Mouse (Mus musculus) midbrain, embryonic 10.5 days (tissue): ENCODE measurements around the gene Adh1. TPM values are rescaled to one million over a fixed set of nuclear protein-coding genes. Genes with fewer than 3 reads are reported as not detected.

Experiments used
- DNase-seq: peaks from one replicate; pipeline ENCODE4 v3.0.0-alpha.2; 2017; ENCODE audit warnings: low spot score
- H3K27ac ChIP-seq: fragments of 300-500 bp; sonication (generic); replicated peaks from 2 replicates; pipeline ENCODE4 v1.5.1; 2016; ENCODE audit warnings: mild to moderate bottlenecking
- H3K27me3 ChIP-seq: fragments of 300-500 bp; sonication (generic); 2 replicates; pipeline ENCODE4 v1.6.1; 2016; ENCODE audit warnings: low read depth, mild to moderate bottlenecking; ENCODE audit not compliant: poor library complexity, severe bottlenecking
- H3K36me3 ChIP-seq: fragments of 300-500 bp; sonication (generic); 2 replicates; pipeline ENCODE4 v1.6.1; 2016; ENCODE audit warnings: mild to moderate bottlenecking, moderate library complexity
- H3K4me1 ChIP-seq: fragments of 300-500 bp; sonication (generic); 2 replicates; pipeline ENCODE4 v1.6.1; 2016
- H3K4me3 ChIP-seq: fragments of 300-500 bp; sonication (generic); 2 replicates; pipeline ENCODE4 v1.5.1; 2016; ENCODE audit warnings: mild to moderate bottlenecking, moderate library complexity
- H3K9me3 ChIP-seq: fragments of 300-500 bp; sonication (generic); replicated peaks from 2 replicates; pipeline ENCODE4 v1.6.1; 2016; ENCODE audit warnings: mild to moderate bottlenecking
- WGBS: fragments of 180-500 bp; shearing (Covaris S2); methylation state at CpG from one replicate; pipeline ENCODE4 v1.1.7; 2016; 5-methylcytosine and 5-hydroxymethylcytosine counted together
- polyA plus RNA-seq: library from polyadenylated mRNA; unstranded; fragments of >200 nt; fragmentation: Nextera tagmentation; extraction: Ambion mirVana; gene quantifications from 2 replicates; pipeline ENCODE4 v1.2.1, GENCODE M21; 2016

The Adh1 gene
- polyA plus RNA-seq, 1 experiment from 2014 or later: 0.14 TPM

GRCm38 (mm10) chr3:138244338-138244874 lies 16.4 kb upstream of the Adh1 start:
- H3K4me1 ChIP-seq: peaks cover 3% of the 10 kb centered on the region; the same call in 1 of the 2 replicates
- H3K4me3 ChIP-seq: no peak overlapping the region
- H3K9me3 ChIP-seq: no peaks in the 10 kb centered on the region
- 77% methylated on average over 7 of the region's 7 CpGs for WGBS
- no peaks in the 10 kb centered on the region for H3K27me3 ChIP-seq
- peak; percentile 6 for DNase-seq
- H3K27ac ChIP-seq: no peak overlapping the region; the same call in 1 of the 2 replicates
- H3K36me3 ChIP-seq: no peaks in the 10 kb centered on the region

GRCm38 (mm10) chr3:138246511-138247020 lies 14.2 kb upstream of the Adh1 start:
- no peak overlapping the region for H3K4me3 ChIP-seq
- H3K36me3 ChIP-seq: no peaks in the 10 kb centered on the region
- H3K27me3 ChIP-seq: no peaks in the 10 kb centered on the region
- DNase-seq: peak; percentile 1
- no peaks in the 10 kb centered on the region for H3K9me3 ChIP-seq
- peaks cover 3% of the 10 kb centered on the region; the same call in 1 of the 2 replicates for H3K4me1 ChIP-seq
- no peak overlapping the region for H3K27ac ChIP-seq

- Histone ChIP-seq H3K9me3 (no peaks in the 10 kb centered on the region), H3K27ac (no peak overlapping the region), H3K36me3 (no peaks in the 10 kb centered on the region), H3K4me3 (no peak overlapping the region), H3K27me3 (no peaks in the 10 kb centered on the region), H3K4me1 (peaks cover 3% of the 10 kb centered on the region; the same call in 1 of the 2 replicates)
- DNase-seq: peak; percentile 5
- 90% methylated on average over 4 of the region's 4 CpGs for WGBS
These were observed 13.6 kb upstream of the Adh1 start for GRCm38 (mm10) chr3:138247241-138247640.

GRCm38 (mm10) chr3:138248011-138248410 lies 12.8 kb upstream of the Adh1 start:
- peak; percentile 9 for DNase-seq
- WGBS: 74% methylated on average over 7 of the region's 7 CpGs
- Histone ChIP-seq H3K4me1 (peaks cover 3% of the 10 kb centered on the region; the same call in 1 of the 2 replicates), H3K4me3 (no peak overlapping the region), H3K36me3 (no peaks in the 10 kb centered on the region), H3K27me3 (no peaks in the 10 kb centered on the region), H3K9me3 (no peaks in the 10 kb centered on the region), H3K27ac (0 out of 2 replicates have a peak overlapping the region, but pooled peaks have one; percentile 28)

- H3K27me3 ChIP-seq: no peaks in the 10 kb centered on the region
- 95% methylated on average over 8 of the region's 8 CpGs for WGBS
- H3K4me3 ChIP-seq: no peak overlapping the region
- no peak overlapping the region for H3K27ac ChIP-seq
- no peaks in the 10 kb centered on the region for H3K36me3 ChIP-seq
- DNase-seq: peak; percentile 2
- peaks cover 3% of the 10 kb centered on the region for H3K4me1 ChIP-seq
- no peaks in the 10 kb centered on the region for H3K9me3 ChIP-seq
These were observed 12.0 kb upstream of the Adh1 start for GRCm38 (mm10) chr3:138248746-138249145.

GRCm38 (mm10) chr3:138251156-138251555 lies 9.6 kb upstream of the Adh1 start:
- DNase-seq: no peak
- 86% methylated on average over 6 of the region's 6 CpGs for WGBS
- H3K9me3 ChIP-seq: no peaks in the 10 kb centered on the region

GRCm38 (mm10) chr3:138254205-138254604 lies 6.6 kb upstream of the Adh1 start:
- no peak for DNase-seq
- H3K4me3 ChIP-seq: no peak overlapping the region
- no peaks in the 10 kb centered on the region for H3K9me3 ChIP-seq
- 41% methylated on average over 5 of the region's 5 CpGs for WGBS
- no peak overlapping the region for H3K27ac ChIP-seq
- H3K27me3 ChIP-seq: no peaks in the 10 kb centered on the region
- no peaks in the 10 kb centered on the region for H3K36me3 ChIP-seq
- H3K4me1 ChIP-seq: peaks cover 12% of the 10 kb centered on the region

More at GRCm38 (mm10) chr3:138251156-138251555, 9.6 kb upstream of the Adh1 start:
- H3K27ac ChIP-seq: no peak overlapping the region
- H3K36me3 ChIP-seq: no peaks in the 10 kb centered on the region
- H3K4me3 ChIP-seq: no peak overlapping the region
- H3K4me1 ChIP-seq: peaks cover 8% of the 10 kb centered on the region
- H3K27me3 ChIP-seq: no peaks in the 10 kb centered on the region

- H3K36me3 ChIP-seq: no peaks in the 10 kb centered on the region
- no peaks in the 10 kb centered on the region for H3K27me3 ChIP-seq
- peaks cover 12% of the 10 kb centered on the region for H3K4me1 ChIP-seq
- no peaks in the 10 kb centered on the region for H3K9me3 ChIP-seq
- no peak overlapping the region for H3K27ac ChIP-seq
- 77% methylated on average over 3 of the region's 3 CpGs for WGBS
- no peak overlapping the region for H3K4me3 ChIP-seq
- peak; percentile 1 for DNase-seq
These were observed 5.4 kb upstream of the Adh1 start for GRCm38 (mm10) chr3:138255366-138255765.

- H3K4me1 ChIP-seq: peaks cover 12% of the 10 kb centered on the region
- H3K27me3 ChIP-seq: no peaks in the 10 kb centered on the region
- H3K4me3 ChIP-seq: no peak overlapping the region
- H3K36me3 ChIP-seq: no peaks in the 10 kb centered on the region
- H3K27ac ChIP-seq: no peak overlapping the region
- no peak for DNase-seq
- WGBS: 80% methylated on average over 9 of the region's 9 CpGs
- H3K9me3 ChIP-seq: no peaks in the 10 kb centered on the region
These were observed 4.8 kb upstream of the Adh1 start for GRCm38 (mm10) chr3:138255780-138256550.

GRCm38 (mm10) chr3:138262568-138262967 lies 1.8 kb downstream of the Adh1 start:
- peak; percentile 4 for DNase-seq
- Histone ChIP-seq H3K9me3 (no peaks in the 10 kb centered on the region), H3K4me3 (no peak overlapping the region), H3K27me3 (no peaks in the 10 kb centered on the region), H3K4me1 (no peaks in the 10 kb centered on the region), H3K36me3 (no peaks in the 10 kb centered on the region), H3K27ac (no peak overlapping the region)
- WGBS: 91% methylated on average over 4 of the region's 4 CpGs

GRCm38 (mm10) chr3:138263154-138263930 lies 2.6 kb downstream of the Adh1 start:
- H3K4me1 ChIP-seq: no peaks in the 10 kb centered on the region
- no peaks in the 10 kb centered on the region for H3K27me3 ChIP-seq
- no peak for DNase-seq
- H3K4me3 ChIP-seq: no peak overlapping the region
- H3K36me3 ChIP-seq: no peaks in the 10 kb centered on the region
- H3K9me3 ChIP-seq: no peaks in the 10 kb centered on the region
- H3K27ac ChIP-seq: no peak overlapping the region
- WGBS: 84% methylated on average over 5 of the region's 5 CpGs

GRCm38 (mm10) chr3:138264648-138265047 lies 3.9 kb downstream of the Adh1 start:
- no peak for DNase-seq
- Histone ChIP-seq H3K9me3 (no peaks in the 10 kb centered on the region), H3K36me3 (no peaks in the 10 kb centered on the region), H3K4me1 (no peaks in the 10 kb centered on the region), H3K4me3 (no peak overlapping the region), H3K27me3 (no peaks in the 10 kb centered on the region), H3K27ac (no peak overlapping the region)
- WGBS: 86% methylated on average over 3 of the region's 3 CpGs
